Comparison of ENCODE assay signal across 16 mouse cellular contexts in the genomic region with DNA sequence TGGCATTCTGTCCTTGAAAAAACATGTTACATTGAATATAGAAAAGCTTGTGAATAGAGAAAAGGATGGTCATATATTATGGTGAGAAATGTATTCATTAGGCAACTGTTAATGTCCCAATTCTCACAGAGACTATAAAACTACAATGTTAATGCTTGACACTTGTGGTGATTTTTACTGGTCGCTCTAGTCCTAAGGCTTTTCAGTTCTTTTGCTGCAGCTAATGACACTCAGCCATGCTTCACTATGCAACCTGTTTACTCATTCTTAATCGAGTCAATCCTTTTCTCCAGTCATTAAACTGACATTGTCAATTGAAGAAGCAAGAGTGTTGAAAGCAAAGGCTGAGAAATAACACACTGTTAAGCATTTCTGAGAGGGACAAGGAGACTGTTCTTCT.
"Had no signal": no experiment of that assay in that cellular context is flagged by ENCODE, and none has a peak within 500 bp of the region (broad histone marks: within the 10 kb centered on the region; RNA-seq: fewer than 3 reads in every experiment).

No protein-coding gene starts in this region.

- H3K4me1 ChIP-seq: neural tube, embryonic 12.5 days; neural tube, embryonic 13.5 days; stomach, embryonic 15.5 days had no signal

- H3K27ac ChIP-seq: neural tube, embryonic 12.5 days; neural tube, embryonic 13.5 days; stomach, embryonic 15.5 days; stomach, postnatal 0 days had no signal

- H3K36me3 ChIP-seq: neural tube, embryonic 12.5 days; neural tube, embryonic 13.5 days; stomach, embryonic 15.5 days had no signal

- H3K9me3 ChIP-seq: neural tube, embryonic 12.5 days; neural tube, embryonic 13.5 days; stomach, embryonic 15.5 days had no signal

- H3K4me3 ChIP-seq: myocyte; neural tube, embryonic 12.5 days; neural tube, embryonic 13.5 days; stomach, embryonic 15.5 days had no signal

- DNase-seq: right cerebral cortex, adult 18-20 months; right cerebral cortex, postnatal 14 days; right cerebral cortex, postnatal 25 days; right cerebral cortex, postnatal 4 days; spleen, adult 18-20 months; thymus, adult 18-20 months; thymus, adult 2 months; thymus, postnatal 14 days; thymus, postnatal 25 days; thymus, postnatal 36 days; thymus, postnatal 4 days had no signal

- H3K9ac ChIP-seq: neural tube, embryonic 12.5 days; neural tube, embryonic 13.5 days; stomach, embryonic 15.5 days had no signal

- H3K4me2 ChIP-seq: neural tube, embryonic 12.5 days; neural tube, embryonic 13.5 days; stomach, embryonic 15.5 days had no signal

- H3K27me3 ChIP-seq: neural tube, embryonic 12.5 days; neural tube, embryonic 13.5 days; stomach, embryonic 15.5 days had no signal
